Mouse (Mus musculus) gastrocnemius, adult 8-10 months (tissue): ENCODE measurements around the gene Srsf3. TPM values are rescaled to one million over a fixed set of nuclear protein-coding genes. Genes with fewer than 3 reads are reported as not detected.
"Not testable (repeated sequence)": the region's sequence is repeated elsewhere in the genome, so short reads cannot be mapped to it uniquely, and the experiment has no call there.

Experiments
- DNase-seq, 2 experiments: peaks; one replicate each; pipeline ENCODE4 v3.0.0; 2022; ENCODE audit warnings: low spot score in 2 of 2
- total RNA-seq, 4 experiments: library from RNA; stranded (reverse); gene quantifications; 2 replicates each; pipeline ENCODE4 v1.2.4; 2022

Gene Srsf3
- total RNA-seq, 4 experiments from 2014 or later, result 29.4 to 43.1 (median 37.1) TPM

DNA sequence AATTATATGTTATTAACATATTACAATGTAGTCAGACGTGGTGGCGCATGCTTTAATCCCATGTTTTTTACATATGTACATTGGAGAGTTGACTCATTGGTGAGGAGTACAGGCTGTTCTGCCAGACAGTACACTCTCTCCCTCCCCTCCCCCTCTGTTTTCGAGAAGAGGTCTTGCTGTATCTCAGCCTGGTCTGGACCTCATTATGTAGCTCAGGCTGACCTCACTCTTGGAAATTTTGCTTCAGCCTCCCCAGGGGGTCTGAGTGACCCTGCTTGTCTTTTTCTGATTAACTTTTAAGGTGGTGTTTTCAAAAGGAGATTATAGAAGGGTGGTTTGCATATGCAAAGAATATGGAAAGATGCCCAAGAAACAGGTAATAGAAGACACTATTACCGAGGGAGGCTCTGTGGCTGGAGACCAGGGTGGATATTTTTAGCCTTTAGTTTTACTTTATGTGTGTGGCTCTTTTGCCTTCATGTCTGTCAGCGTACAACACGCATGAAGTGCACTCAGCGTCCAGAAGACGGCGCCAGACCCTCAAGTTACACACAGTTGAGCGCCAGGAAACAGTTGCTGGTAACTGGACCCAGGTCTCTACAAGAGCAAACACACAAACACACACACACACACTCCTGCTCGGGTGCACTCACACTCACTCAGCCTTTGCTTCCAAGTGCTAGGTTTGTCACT lies 14.0 kb upstream of the Srsf3 start:
- peak; percentile 58 to 73 for DNase-seq

DNA sequence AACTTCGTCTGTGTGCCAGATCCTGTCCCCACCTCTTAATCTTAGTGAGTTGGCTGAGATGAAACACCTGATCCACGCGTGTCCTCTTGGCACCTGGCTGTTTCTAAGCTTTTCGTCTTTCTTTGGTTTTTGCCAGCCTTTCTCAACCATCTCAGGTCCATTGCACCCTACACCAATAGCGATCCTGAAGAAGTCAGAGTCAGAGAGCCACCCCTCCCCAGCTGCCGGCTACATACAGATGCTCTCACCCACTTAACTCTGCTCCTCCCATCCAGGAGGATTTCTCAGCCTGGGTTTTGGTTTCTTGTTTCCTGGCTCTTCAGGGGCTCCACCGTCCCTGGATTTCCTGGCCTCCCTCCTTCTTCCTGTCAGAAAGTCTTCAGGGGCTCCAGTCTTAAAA lies 13.0 kb upstream of the Srsf3 start:
- DNase-seq, result no peak

DNA sequence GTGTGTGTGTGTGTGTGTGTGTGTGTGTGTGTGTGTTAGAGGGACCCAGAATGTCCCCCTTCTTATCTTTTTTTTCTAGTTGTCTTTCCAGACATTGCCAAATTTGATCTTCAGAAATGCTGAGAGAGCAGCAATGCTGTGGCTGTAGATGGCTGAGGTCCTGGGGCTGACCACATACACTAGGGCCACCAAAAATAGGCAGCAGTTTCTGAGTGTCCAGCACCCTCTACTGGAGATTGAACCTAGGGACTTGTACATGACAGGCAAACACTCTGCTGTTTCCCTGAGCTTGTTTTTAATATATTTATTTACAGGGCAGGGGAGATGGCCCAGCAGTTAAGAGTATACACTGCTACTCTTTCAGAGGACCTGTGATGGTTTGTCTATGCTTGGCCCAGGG lies 12.0 kb upstream of the Srsf3 start:
- DNase-seq, result no peak

DNA sequence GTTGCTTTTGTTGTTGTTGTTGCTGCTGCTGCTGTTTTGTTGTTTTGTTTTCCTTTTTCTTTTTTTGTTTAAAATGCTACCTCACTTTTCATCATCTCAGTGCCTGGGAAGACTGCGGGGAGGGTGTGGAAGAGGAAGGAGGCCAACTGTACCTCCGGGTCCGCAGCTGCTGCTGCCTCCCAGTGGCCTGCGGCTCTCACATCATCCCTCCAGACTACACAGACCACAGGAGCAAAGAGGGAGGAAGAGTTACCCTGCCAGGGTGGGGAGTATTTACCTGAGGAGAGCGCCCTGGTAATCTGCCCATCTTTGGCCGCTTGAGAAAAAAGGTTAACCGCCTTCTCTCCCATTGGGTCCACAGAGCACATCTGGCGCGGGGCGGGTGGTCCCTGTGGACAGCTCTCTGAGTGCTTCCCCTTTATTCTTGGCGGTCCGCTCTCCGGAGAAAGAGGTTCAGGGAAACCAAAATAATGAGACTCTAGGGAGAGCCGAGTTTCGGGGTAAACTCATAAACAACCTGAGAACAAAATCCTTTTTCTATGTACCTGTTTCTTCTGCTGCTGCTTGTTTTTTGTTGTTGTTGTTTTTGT lies 10.1 kb upstream of the Srsf3 start:
- peak in 1 of 2 experiments; percentile 17 for DNase-seq

DNA sequence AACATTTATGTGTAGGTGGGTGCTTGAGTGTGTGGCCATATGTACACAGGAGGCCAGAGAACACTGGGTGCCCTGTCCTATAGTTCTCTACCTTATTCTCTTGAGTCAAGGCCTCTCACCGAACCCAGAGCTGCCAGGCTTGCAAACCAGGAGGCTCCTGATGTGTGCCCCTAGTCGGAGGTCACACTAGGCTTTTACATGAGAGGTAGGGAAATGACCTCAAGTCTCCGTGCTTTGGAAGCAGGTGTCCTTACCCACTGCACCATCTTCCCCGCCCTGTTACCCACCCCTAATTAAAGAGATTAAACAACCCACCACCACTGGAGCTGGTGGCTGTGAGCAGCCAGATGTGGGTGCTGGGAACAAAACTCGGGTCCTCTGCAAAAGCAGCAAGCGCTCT lies 9.1 kb upstream of the Srsf3 start:
- DNase-seq, result no peak

DNA sequence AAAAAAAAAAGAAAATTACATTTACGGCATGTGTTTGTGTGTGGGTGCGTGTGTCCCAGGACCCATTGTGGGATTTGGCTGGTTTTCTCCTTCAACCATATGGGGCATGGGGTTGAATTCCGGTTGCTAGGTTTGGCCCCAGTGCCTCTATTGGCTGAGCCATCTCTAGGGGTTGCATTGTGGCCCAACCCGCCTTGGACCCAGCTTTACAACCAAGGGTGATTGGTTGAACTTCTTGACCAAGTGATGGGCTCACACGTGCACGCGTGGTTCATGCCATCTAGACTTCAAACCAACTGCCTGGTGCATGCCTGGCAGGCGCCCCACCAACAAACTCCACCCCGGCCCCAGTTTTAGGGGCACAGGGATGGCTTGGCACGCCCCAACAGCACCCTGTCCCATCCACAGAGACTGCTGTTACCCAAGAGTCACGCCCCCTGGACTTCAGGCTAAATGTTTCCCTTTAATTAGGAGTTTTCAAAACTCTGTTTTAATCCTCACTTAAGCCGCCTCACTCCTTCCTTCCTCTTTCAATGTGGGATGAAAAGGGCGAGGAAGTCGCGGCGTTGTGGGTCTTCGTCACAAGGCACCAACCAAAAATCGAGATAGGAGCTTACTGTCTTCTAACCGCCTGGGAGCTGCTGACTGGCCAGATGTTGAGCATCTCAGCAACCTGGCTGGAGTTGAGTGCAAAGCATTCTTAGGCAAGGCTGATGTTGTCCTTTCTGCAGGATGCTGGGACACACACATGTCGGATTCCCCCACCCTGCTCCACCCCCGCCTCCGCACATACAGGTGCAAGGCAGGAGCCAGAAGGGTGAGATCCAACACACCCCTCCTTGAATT lies 8.2 kb upstream of the Srsf3 start:
- no peak for DNase-seq

DNA sequence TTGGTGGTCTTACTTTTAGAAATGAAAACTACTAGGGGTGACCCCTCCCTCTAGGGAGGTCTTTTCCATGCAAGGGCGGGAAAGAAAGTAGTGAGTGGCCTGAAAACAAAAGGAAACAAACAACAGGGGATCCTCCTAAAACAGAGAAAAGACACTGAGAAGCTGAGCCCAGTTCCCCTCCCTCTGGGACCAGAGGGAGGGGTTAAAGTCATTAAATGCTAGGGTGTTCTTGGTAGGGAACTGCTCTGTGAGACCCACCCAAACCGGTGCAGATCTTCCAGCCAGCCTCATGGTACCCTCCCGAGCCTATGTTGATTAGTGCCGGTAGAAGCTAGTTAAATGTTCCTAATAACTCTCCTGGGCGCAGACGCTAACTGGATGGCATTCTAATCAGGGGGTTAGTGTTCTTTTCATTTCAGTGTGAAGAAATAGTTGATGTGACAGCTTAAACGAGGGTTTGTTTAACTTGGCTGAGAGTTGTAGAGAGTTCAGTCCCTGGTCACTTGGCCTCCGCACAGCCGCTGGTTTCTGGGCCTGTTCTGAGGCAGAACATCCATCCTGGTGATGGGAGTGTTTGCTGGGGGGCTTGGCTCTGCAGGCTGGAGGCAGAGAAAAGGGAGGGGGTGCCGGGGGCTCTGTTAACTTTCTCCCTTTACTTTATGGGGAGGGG lies 7.4 kb upstream of the Srsf3 start:
- no peak for DNase-seq

DNA sequence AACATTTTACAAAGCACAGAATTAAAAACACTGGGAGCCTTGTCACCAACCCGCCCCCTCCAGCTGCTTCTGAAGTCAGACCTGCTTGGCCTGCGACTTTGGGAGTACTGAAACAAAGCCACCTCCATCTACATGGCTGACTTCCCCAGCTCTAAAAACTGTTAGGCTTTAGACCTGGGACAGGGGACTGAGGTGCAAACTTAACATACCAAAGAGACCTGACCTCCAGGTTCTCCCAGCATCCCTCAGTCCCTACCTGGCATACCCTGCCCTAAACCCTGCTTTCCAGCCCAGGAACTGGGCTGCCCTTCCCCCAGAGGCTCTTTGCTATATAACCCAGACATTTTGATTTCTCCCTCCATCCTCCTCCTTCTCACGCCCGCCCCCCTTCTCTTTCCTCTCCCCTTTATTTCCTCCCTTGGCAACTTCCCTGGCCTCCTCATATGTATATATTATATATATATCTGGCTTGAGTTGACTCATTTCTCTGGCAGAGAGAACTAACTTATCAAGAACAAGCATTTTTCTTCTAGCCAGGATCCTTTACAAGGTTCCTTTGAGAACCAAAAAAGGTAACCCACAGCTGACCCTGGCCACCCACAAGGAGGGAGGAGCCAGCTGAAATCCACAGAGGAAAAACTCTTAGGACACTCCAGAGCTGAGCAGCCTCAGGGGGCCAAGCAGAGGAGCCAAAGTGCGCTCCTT lies 5.6 kb upstream of the Srsf3 start:
- DNase-seq, result no peak

DNA sequence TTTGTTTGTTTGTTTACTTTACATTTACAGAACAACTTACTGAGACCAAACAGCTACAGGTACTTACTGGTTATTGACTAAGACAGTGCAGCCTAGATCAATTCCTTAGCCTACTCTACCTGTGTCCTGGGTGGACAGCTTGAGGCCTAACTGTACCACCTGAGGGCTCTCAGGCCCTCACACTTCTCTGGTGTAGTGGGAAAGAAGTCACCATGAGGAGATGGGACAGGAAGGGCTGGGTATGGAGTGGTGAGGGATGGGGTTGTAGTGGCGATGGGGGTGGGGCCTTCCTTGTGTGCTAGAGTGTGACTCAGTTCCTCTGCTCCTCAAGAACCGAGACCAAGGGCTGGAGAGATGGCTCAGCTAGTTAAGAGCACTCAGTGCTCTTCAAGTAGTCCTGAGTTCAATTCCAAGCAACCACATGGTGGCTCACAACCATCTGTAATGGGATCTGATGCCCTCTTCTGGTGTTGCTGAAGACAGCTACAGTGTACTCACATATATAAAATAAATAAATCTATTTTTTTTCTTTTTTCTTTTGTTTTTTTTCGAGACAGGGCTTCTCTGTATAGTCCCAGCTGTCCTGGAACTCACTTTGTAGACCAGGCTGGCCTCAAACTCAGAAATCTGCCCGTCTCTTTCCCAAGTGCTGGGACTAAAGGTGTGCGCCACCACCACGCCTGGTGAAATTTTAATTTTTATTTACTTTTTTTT lies 1.9 kb upstream of the Srsf3 start:
- DNase-seq, result no peak

DNA sequence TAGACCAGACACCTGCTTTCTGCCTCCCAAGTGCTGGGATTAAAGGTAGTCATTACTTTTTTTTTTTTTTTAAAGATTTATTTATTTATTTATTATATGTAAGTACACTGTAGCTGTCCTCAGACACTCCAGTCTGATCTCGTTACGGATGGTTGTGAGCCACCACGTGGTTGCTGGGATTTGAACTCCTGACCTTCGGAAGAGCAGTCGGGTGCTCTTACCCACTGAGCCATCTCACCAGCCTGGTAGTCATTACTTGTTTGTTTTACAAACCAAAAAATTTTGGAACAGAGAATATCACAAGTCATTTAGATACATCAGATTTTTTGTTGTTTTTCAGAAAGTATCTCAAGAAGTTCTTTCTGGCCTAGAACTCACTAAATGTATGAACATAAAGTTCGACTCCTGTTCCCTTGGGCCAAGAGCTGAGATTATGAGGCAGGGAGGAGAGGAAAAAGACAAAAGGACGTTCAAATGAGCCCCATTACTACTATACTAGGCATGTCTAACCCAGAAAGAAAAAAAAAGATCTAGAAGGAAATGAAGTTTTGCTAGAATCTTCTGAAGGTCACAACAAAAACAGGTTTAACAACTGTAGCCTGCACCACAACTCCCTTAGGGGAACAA lies 1.2 kb upstream of the Srsf3 start:
- DNase-seq, result not testable (repeated sequence)

DNA sequence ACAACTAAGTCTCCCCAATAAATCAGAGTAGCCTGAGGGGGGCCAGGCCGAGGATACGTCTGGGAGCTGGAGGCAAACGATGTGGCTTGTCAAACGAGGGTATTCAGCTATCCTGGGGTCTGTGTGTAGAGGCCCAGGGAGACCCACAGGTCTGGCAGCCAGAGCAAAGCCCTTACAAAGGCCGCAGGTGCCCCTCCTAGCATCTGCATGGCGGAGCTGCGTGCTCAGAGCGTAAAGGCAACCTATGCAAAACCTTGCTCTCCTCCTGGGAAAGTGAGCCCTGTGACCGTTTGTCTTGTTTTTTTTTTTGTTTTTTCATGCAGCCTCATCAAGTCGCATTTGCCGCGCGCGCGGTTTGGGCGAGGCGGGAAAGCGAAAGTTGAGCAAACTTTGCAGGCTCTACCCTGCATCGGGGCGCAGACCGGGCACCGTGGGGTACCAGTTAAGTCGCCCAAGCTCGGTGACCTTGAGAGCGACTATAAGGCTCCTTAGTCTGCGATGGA lies 606 bp upstream of the Srsf3 start:
- DNase-seq, result no peak

DNA sequence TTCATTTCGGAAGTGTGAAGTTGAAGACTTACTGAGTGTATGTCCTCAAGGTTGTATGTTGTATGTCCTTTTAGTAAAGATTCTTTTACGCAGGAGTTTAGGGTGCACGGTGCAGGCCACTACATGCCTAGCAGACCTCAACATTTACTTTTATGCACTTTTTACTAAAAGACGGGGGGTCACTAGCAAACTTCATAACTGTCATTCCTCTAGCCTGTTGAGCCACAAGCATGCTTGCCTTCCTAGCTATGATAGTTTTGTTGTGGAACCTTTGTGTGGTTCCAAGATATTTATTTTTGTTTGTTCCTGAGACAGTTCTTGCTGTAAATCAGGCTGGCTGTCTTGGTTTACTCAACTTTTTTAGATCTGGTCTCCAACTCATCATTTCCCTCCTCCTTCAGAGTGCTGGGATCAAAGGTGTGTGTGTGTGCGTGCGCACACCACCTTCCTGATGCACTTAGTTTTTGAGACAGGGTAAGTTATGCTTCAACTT lies 1.2 kb downstream of the Srsf3 start:
- DNase-seq, result no peak

DNA sequence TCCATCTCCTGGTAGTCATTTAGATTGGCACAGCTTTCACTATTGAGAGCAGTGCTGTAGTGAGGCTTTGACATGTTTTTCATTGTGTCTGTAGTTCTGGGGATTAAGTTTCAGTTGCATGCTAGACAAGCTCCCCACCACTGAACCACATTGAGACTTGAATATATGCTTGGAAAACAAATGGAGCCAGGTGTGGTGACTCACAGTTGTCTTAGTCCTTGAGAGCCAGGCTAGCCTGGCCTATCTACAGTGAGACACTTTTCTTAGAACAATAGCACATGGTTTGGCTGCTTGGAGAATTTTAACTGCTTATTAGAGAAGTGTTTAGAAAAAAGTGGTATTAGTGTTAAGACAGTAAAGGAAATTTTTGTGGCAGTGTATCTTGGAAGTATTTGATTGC lies 1.8 kb downstream of the Srsf3 start:
- no peak for DNase-seq

DNA sequence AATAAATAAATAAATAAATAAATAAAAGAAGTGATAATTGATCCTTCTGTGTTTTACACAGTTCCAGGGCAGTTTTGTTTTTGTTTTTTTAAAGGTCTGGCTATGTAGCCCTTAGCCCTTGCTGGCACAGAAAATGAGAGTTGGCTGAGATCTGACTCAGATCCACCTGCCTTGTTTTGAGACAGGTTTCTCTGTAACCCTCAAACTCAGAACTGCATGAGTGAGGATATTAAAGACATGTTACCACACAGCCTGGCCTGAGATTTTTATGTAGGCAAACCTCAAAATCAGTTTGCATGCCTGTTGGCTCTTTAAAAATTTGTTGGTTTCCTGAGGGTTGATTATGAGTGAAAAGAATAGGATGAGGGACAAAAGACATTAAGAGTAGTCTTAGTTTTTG lies 3.1 kb downstream of the Srsf3 start:
- DNase-seq, result no peak

DNA sequence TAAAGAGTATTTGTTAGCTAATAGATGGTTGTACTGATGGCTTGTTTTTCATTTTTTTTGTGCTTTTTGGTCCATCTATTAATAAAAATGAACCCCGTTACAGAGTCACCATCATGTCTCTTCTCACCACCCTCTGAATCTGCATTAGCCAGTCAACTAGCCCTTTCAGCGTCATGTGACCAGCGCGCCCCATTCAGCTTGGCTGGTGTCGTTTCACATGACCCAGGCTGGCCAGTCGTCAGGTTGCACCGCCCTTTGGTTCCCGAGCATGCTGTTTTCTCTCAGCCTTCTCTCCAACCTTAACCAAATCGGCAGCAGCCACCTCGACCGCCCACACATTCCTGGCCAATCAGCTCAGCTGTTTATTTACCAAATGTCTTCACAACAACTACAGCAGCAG lies 6.9 kb downstream of the Srsf3 start:
- DNase-seq, result no peak

DNA sequence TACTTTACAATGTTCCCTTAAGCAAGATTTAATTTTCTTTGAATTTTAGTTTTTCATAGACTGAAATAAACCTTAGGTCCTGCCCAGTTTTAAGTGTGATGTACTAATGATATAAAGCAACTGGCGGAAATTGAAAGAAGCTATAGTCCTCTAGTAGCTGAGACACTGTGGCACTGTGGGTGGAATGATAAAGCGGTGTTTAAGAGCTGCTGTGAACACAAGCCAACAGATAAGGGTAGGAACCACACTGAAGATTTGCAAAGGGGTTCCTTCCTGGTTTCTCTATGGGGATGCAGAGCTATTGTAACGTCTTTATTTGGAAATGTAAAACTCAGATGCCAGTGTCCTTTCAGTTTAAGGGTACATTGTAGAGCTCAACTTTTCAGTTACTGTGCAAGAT lies 9.2 kb downstream of the Srsf3 start:
- not testable (repeated sequence) for DNase-seq

DNA sequence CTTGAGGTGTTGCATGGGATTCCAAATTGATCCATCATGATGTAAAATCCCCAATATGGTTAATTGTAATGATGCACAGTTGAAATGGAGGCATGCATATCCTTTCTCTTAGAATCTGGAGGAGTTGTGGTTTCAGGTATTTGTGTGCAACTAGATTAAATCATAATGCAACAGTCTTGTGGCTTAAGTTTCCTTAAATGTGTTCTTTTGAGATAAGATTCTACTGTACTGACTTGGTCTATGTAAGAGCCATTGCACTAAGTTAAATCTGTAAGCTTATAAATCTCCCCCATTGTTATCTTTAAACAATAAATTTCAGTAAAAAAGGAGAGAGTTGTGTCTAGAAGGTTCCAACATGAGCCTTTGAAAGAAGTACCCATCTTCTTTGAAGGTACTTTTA lies 10.1 kb downstream of the Srsf3 start:
- DNase-seq, result no peak

DNA sequence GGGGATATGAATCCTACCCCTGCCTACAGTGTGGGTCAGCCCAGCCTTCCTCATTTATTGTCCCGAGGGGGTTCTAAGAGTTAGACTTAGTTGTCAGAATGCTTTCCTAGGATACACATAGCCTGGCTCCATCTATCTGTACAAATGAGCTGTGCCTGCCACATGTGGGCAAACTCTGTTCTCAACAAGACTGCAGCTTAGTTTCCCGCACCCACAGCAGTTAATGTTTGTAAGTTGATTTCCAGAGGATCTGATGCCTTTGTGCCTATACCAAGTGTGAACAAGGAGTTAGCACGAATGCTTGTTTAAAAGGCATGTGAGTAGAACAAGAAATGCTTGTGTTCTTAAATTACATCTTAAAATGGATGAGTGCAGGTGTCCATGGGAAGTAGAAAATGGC lies 11.2 kb downstream of the Srsf3 start:
- DNase-seq, result no peak

DNA sequence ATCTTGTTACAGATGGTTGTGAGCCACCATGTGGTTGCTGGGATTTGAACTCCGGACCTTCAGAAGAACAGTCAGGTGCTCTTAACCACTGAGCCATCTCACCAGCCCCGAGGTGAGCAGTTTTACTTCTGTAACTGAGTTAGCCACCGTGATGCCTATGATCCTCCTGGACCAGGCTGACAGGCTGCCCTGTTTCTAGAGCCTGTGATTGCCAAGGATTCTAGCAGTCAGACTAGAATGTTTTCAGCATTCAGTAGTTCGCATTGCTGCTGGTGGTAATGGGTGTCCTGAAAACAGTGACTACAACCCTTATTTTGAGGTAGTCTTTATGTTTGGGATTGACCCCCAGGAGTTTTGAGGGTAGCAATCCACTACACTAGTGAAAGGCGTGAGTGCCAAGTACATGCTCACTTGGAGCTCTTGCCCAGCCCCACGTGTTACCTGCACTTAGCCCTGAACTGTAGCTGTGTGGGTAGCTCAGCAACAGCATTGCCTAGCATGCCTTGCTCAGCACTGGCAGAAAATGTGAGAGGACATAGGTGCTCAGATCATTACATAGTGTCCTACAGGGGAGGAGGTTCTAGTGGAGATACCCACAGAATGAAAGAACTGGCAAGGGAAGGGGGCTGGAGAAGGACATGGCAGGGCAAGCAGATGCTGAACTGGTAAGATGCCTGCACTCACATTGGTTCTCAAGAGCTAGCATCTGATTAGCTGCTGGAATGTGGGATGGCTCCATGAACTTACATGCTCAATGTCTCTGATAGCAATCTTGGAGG lies 11.9 kb downstream of the Srsf3 start:
- no peak for DNase-seq
